Mouse (Mus musculus) thymus, postnatal 14 days (tissue): ENCODE measurements at regions not wholly inside any gene's neighbourhood (a gene's known extent, or its start where the extent isn't known, plus 50 kb on each side); places are given as distances from the start of the nearest gene placed in this dataset.
A peak's percentile ranks its signal among the peaks of the same experiment; 100 is the strongest.

ENCODE experiments used
- DNase-seq: peaks from one replicate; pipeline ENCODE4 v3.0.0; 2021

- DNase-seq = no peak
Measured at GRCm38 (mm10) chr12:106429991-106430390, 420.0 kb downstream of the Vrk1 start.

GRCm38 (mm10) chr12:106445151-106445550 is 435.1 kb downstream of the Vrk1 start:
- no peak for DNase-seq

GRCm38 (mm10) chr12:106445976-106446375 is 435.9 kb downstream of the Vrk1 start:
- no peak for DNase-seq

- no peak for DNase-seq
Measured at GRCm38 (mm10) chr12:106446876-106447532, 437.0 kb downstream of the Vrk1 start.

GRCm38 (mm10) chr12:106448551-106448950 is 438.5 kb downstream of the Vrk1 start:
- DNase-seq = no peak

GRCm38 (mm10) chr12:106453491-106453890 is 443.5 kb downstream of the Vrk1 start:
- DNase-seq = no peak

- DNase-seq = no peak
Measured at GRCm38 (mm10) chr12:106458215-106458614, 448.2 kb downstream of the Vrk1 start.

GRCm38 (mm10) chr12:106460650-106461049 is 450.6 kb downstream of the Vrk1 start:
- no peak for DNase-seq

- no peak for DNase-seq
Measured at GRCm38 (mm10) chr12:106462281-106462680, 452.3 kb downstream of the Vrk1 start.

GRCm38 (mm10) chr12:106464701-106465100 is 454.7 kb downstream of the Vrk1 start:
- no peak for DNase-seq

GRCm38 (mm10) chr12:106468173-106468860 is 458.3 kb downstream of the Vrk1 start:
- DNase-seq = no peak

- DNase-seq = peak; percentile 46
Measured at GRCm38 (mm10) chr12:106474501-106475165, 464.6 kb downstream of the Vrk1 start.

- no peak for DNase-seq
Measured at GRCm38 (mm10) chr12:106475486-106476050, 465.5 kb downstream of the Vrk1 start.

- DNase-seq = no peak
Measured at GRCm38 (mm10) chr12:106477040-106477665, 467.1 kb downstream of the Vrk1 start.

- no peak for DNase-seq
Measured at GRCm38 (mm10) chr12:106477731-106478130, 467.7 kb downstream of the Vrk1 start.

GRCm38 (mm10) chr12:106478381-106478781 is 468.4 kb downstream of the Vrk1 start:
- no peak for DNase-seq

- DNase-seq = no peak
Measured at GRCm38 (mm10) chr12:106479067-106479877, 469.2 kb downstream of the Vrk1 start.

- no peak for DNase-seq
Measured at GRCm38 (mm10) chr12:106479878-106480194, 469.8 kb downstream of the Vrk1 start.

- no peak for DNase-seq
Measured at GRCm38 (mm10) chr12:106480281-106481060, 470.4 kb downstream of the Vrk1 start.

- DNase-seq = no peak
Measured at GRCm38 (mm10) chr12:106501622-106502327, 491.7 kb downstream of the Vrk1 start.

- no peak for DNase-seq
Measured at GRCm38 (mm10) chr12:106504285-106504684, 494.3 kb downstream of the Vrk1 start.
